Mouse (Mus musculus) kidney, adult 2 months (tissue): ENCODE data around the gene Gm17655.

Experiments
- CTCF ChIP-seq: fragments of 200-500 bp; conservative IDR thresholded peaks from 2 replicates; pipeline ENCODE4 v1.5.1; 2011; ENCODE audit warnings: low read depth, mild to moderate bottlenecking, control low read depth, low read length, moderate library complexity, mixed read lengths; ENCODE audit not compliant: insufficient read depth, insufficient read length
- POLR2A ChIP-seq: fragments of 200-500 bp; IDR thresholded peaks from one replicate; pipeline ENCODE4 v1.6.1; 2011; ENCODE audit warnings: low read depth, low read length, control low read depth

GRCm38 (mm10) chr5:110109991-110110441 is 37.7 kb upstream of the Gm17655 start, which contains the start of gene Zfp605:
- no peak for TF ChIP-seq POLR2A
- TF ChIP-seq CTCF: 0 out of 2 replicates have a peak, but pooled peaks have one; percentile 8
